Mouse (Mus musculus) limb, embryonic 14.5 days (tissue): Measurements from ENCODE around the gene Myo10. TPM values are rescaled to one million over a fixed set of nuclear protein-coding genes. Genes with fewer than 3 reads are reported as not detected.

Experiments
- ATAC-seq: fragments of 200-750 bp; cut with Nextera tagmentation; 2 replicates; pipeline ENCODE4 v1.8.0; 2017; ENCODE audit warnings: low read depth, moderate number of reproducible peaks, moderate TSS enrichment; ENCODE audit not compliant: low FRiP score
- DNase-seq: peaks from one replicate; pipeline ENCODE4 v3.0.0-alpha.2; 2015; ENCODE audit warnings: low spot score
- H3K27ac ChIP-seq: fragments of 300-500 bp; sonication (generic); replicated peaks from 2 replicates; pipeline ENCODE4 v1.5.1; 2014; ENCODE audit warnings: low read depth, mild to moderate bottlenecking, low read length, moderate library complexity, mixed read lengths
- H3K27me3 ChIP-seq: fragments of 300-500 bp; sonication (generic); 2 replicates; pipeline ENCODE4 v1.6.1; 2014; ENCODE audit warnings: low read length, mixed read lengths; ENCODE audit not compliant: control insufficient read depth, insufficient read depth
- H3K36me3 ChIP-seq: fragments of 300-500 bp; sonication (generic); 2 replicates; pipeline ENCODE4 v1.6.1; 2014; ENCODE audit warnings: mild to moderate bottlenecking, low read length, moderate library complexity, mixed read lengths; ENCODE audit not compliant: control insufficient read depth, insufficient read depth
- H3K4me1 ChIP-seq: fragments of 300-500 bp; sonication (generic); 2 replicates; pipeline ENCODE4 v1.6.1; 2014; ENCODE audit warnings: antibody characterized with exemption, low read length, mixed read lengths; ENCODE audit not compliant: control insufficient read depth, insufficient read depth
- H3K4me2 ChIP-seq: fragments of 300-500 bp; sonication (generic); replicated peaks from 2 replicates; pipeline ENCODE4 v1.6.1; 2014; ENCODE audit warnings: low read depth, mild to moderate bottlenecking, low read length, moderate library complexity; ENCODE audit not compliant: severe bottlenecking
- H3K4me3 ChIP-seq: fragments of 300-500 bp; sonication (generic); replicated peaks from 2 replicates; pipeline ENCODE4 v1.5.1; 2014; ENCODE audit warnings: low read length
- H3K9ac ChIP-seq: fragments of 300-500 bp; sonication (generic); 2 replicates; pipeline ENCODE4 v1.6.1; 2014; ENCODE audit warnings: mild to moderate bottlenecking, low read depth, low read length, moderate library complexity; ENCODE audit not compliant: severe bottlenecking
- H3K9me3 ChIP-seq: fragments of 300-500 bp; sonication (generic); 2 replicates; pipeline ENCODE4 v1.6.1; 2016; ENCODE audit warnings: low read length; ENCODE audit not compliant: control insufficient read depth
- POLR2A ChIP-seq: fragments of 200-500 bp; IDR thresholded peaks from 2 replicates; pipeline ENCODE4 v1.8.0; 2012; ENCODE audit warnings: inconsistent platforms, mild to moderate bottlenecking, moderate library complexity, borderline replicate concordance; ENCODE audit not compliant: insufficient read depth, insufficient read length; ENCODE audit errors: extremely low read depth
- WGBS: fragments of 180-500 bp; shearing (Covaris S2); extraction: QIAGEN DNeasy Blood & Tissue Kit; methylation state at CpG from one replicate; pipeline ENCODE4 v1.1.7; 2014; 5-methylcytosine and 5-hydroxymethylcytosine counted together
- polyA plus RNA-seq, 2 experiments: library from polyadenylated mRNA; depleted of rRNA in 1 of 2; stranded (reverse) in 1 of 2; unstranded in 1 of 2; fragments of >200 nt; fragmentation: Nextera tagmentation in 1 of 2; extraction: Ambion mirVana in 1 of 2; gene quantifications; 2 replicates each; pipeline versions ENCODE4 v1.2.1 to v1.2.3; 2012 to 2014

The Myo10 gene
- polyA plus RNA-seq, 2 experiments, result 26.9 to 28.8 TPM

DNA sequence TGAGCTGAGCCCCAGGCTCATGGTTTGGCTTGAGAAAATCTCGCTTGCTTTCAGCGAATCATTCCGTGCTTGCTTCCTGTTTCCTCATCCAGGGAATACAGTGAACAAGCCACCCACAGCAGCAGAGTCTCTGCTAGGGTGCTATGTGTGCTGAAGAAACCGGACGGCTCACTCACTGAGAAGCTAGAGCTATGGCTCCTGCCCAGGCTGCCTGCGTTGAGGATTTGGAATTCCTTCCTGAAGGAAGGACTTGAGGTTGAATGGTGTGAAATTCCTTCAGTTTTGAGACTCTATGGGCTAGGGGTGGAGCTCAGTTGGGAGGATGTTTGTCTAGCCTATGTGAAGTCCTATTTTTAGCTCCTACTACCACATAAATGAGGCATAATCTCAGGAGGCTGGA lies 145.5 kb downstream of the Myo10 start:
- Histone ChIP-seq H3K4me2 (no peak overlapping the region), H3K4me3 (no peak overlapping the region), H3K36me3 (peaks cover 13% of the 10 kb centered on the region), H3K4me1 (peaks cover 18% of the 10 kb centered on the region), H3K27me3 (no peaks in the 10 kb centered on the region), H3K9me3 (no peaks in the 10 kb centered on the region), H3K9ac (no peak overlapping the region), H3K27ac (peak overlapping the region; percentile 65)
- ATAC-seq (peak; percentile 38), DNase-seq (peak; percentile 50)
- TF ChIP-seq POLR2A, result no peak
- 51% methylated on average over 6 of the region's 6 CpGs for whole genome bisulfite sequencing

DNA sequence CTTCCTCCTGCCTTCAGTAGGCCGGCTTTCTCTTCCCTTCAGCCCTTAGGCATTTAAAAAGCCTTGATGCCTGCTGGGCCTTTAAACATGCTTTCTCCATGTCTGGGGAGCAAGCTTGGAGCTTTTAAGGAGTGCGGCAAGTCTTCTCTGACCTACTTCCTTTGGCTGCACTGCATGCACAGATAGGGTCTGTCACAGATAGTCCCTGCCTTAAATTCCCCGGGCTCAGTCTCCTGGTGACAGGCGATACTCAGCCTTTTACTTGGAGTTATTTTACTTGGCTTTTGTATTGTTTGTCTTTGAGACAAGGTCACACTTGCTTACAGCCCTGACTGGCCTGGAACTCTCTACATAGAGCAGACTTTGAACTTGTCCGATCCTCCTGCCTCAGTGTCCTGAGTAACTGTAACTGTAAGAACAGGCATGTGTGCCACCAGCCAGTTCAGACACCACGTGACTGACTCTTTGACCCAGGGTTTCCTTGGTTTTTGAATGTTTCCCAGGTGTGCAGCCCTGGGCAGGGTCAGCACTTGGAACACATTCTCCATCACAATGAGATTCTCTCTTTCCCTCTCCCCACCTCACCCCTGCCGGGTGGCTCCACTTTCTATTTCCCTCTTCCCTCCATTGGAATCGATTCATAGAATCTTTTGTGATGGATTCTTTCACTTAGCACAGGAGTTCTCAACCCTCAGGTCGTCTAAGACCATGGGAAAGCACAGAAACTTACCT lies 147.4 kb downstream of the Myo10 start:
- Histone ChIP-seq H3K36me3 (no peaks in the 10 kb centered on the region; the same call in 1 of the 2 replicates), H3K27me3 (no peaks in the 10 kb centered on the region), H3K9me3 (no peaks in the 10 kb centered on the region), H3K27ac (no peak overlapping the region), H3K9ac (no peak overlapping the region), H3K4me1 (peaks cover 30% of the 10 kb centered on the region), H3K4me3 (no peak overlapping the region), H3K4me2 (no peak overlapping the region)
- TF ChIP-seq POLR2A, result no peak
- ATAC-seq (no peak), DNase-seq (no peak)
- WGBS, result 62% methylated on average over 9 of the region's 9 CpGs

DNA sequence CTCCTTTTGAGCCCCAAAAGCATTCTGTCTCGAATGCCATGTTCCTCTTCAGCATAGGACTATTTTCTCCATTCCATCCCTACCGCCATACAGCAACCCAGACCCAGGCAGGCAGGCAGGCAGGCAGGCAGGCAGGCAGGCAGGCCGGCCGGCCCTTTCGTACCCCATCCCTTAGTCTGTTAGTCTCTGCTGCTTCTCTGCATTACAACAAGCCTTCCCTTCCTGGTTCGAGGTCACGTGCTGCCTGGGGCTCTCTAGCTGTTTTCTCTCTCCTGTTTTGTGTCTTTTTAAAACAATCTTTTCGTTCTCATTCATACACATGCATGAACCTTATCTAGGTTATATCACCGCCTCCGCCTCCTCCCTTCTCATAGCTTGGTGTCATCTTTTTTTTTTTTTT lies 149.5 kb downstream of the Myo10 start:
- Histone ChIP-seq H3K9me3 (no peaks in the 10 kb centered on the region), H3K4me1 (peaks cover 45% of the 10 kb centered on the region), H3K27me3 (no peaks in the 10 kb centered on the region), H3K4me3 (no peak overlapping the region), H3K27ac (no peak overlapping the region), H3K9ac (no peak overlapping the region), H3K36me3 (peaks cover under 1% of the 10 kb centered on the region), H3K4me2 (no peak overlapping the region)
- TF ChIP-seq POLR2A, result no peak
- 89% methylated on average over 10 of the region's 10 CpGs for WGBS
- no peak for ATAC-seq
- DNase-seq, result no peak

DNA sequence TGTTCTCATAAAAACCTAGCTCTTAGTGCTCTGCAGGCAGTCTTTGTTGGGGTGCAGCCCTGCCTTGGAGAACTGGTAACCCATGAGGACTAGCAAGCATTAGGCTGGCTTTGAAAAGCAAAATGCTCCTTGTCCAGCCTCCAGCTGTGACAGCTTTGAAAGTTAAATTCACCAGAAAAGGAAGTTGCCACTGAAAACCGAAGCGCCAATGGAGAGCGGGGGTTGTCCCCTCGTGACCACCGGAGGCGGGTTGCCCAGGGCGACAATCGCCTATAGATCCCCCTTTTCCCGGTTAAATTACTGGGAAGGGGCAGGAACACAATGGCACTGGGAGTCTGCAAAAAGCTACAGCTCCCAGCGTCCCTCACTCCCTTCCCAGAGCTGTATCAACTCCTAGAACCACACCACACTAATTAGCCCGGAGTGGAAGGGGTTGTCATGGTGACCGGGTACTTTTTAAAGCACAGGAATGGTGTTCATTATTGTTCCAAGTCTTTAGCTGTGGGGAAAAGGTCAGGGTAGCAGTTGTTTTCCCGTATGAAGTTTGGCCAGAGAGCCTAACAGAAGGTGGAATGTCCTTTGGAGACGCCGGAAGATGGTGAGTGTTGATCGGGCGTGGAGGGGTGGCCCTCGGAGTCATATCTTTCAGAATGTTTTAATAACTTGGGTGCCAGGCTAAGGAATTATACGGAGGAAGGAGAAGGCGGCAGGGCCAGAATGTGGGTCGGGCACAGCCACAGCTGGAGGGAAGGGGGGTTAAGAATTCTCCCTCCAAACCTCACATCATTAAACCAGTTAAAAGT lies 151.6 kb downstream of the Myo10 start:
- Histone ChIP-seq H3K4me2 (peak overlapping the region; percentile 57), H3K9ac (peak overlapping the region; percentile 47), H3K4me1 (peaks cover 29% of the 10 kb centered on the region), H3K36me3 (peaks cover 16% of the 10 kb centered on the region), H3K27me3 (no peaks in the 10 kb centered on the region), H3K9me3 (no peaks in the 10 kb centered on the region), H3K4me3 (peak overlapping the region; percentile 39), H3K27ac (peak overlapping the region; percentile 90)
- ATAC-seq (peak; percentile 66), DNase-seq (peak; percentile 77)
- 4% methylated on average over 21 of the region's 21 CpGs for WGBS
- no peak for TF ChIP-seq POLR2A

DNA sequence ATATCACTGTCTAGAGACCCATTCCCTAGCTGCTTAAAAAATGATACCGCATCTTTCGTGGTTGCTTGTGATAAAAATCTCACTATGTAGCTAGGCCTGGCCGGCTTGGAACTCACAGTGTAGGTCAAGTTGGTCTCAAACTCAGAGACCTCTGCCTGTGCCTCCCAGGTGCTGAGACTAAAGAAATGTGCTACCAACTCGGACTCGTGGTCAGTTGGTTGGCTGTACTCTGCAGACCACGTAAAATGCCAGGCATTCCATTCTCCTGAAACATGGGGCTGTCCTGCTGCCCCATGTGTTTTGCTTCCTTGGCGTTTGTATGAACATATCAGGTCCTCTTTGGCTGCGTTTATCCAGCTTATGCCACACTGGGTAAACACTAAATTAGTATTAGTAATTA lies 156.6 kb downstream of the Myo10 start:
- H3K4me3 ChIP-seq, result no peak overlapping the region
- no peak overlapping the region for H3K4me2 ChIP-seq
- peaks cover 21% of the 10 kb centered on the region for H3K4me1 ChIP-seq
- ATAC-seq, result no peak
- no peaks in the 10 kb centered on the region for H3K27me3 ChIP-seq
- WGBS, result 72% methylated on average over 8 of the region's 8 CpGs
- no peak for TF ChIP-seq POLR2A
- H3K9ac ChIP-seq, result no peak overlapping the region
- H3K9me3 ChIP-seq, result no peaks in the 10 kb centered on the region
- DNase-seq, result no peak
- H3K27ac ChIP-seq, result no peak overlapping the region
- H3K36me3 ChIP-seq, result peaks cover 63% of the 10 kb centered on the region
